Mouse (Mus musculus): ENCODE results near the gene Edc3.
"Not testable (repeated sequence)": the region's sequence is repeated elsewhere in the genome, so short reads cannot be mapped to it uniquely, and the experiment has no call there.

The Edc3 gene

GRCm38 (mm10) chr9:57698466-57699150 is 9.7 kb upstream of the Edc3 start:
- no peak for DNase-seq (ENCODE audit: extremely low read depth, insufficient read length, low spot score)

GRCm38 (mm10) chr9:57706496-57706895 is 1.8 kb upstream of the Edc3 start:
- no peak for DNase-seq (ENCODE audit: extremely low read depth, insufficient read length, low spot score)

- DNase-seq (ENCODE audit: extremely low read depth, insufficient read length, low spot score): peak; percentile 81
Observed at GRCm38 (mm10) chr9:57708720-57709274, 457 bp downstream of the Edc3 start.

- DNase-seq (ENCODE audit: extremely low read depth, insufficient read length, low spot score): not testable (repeated sequence)
Observed at GRCm38 (mm10) chr9:57710214-57710613, 1.9 kb downstream of the Edc3 start.

- no peak for DNase-seq (ENCODE audit: extremely low read depth, insufficient read length, low spot score)
Observed at GRCm38 (mm10) chr9:57712194-57712593, 3.9 kb downstream of the Edc3 start.

- no peak for DNase-seq (ENCODE audit: extremely low read depth, insufficient read length, low spot score)
Observed at GRCm38 (mm10) chr9:57718408-57718807, 10.1 kb downstream of the Edc3 start.

GRCm38 (mm10) chr9:57720736-57721135 is 12.4 kb downstream of the Edc3 start:
- no peak for DNase-seq (ENCODE audit: extremely low read depth, insufficient read length, low spot score)

GRCm38 (mm10) chr9:57722371-57722770 is 14.0 kb downstream of the Edc3 start:
- DNase-seq (ENCODE audit: extremely low read depth, insufficient read length, low spot score): no peak

- no peak for DNase-seq (ENCODE audit: extremely low read depth, insufficient read length, low spot score)
Observed at GRCm38 (mm10) chr9:57723315-57723715, 15.0 kb downstream of the Edc3 start.

GRCm38 (mm10) chr9:57723796-57724195 is 15.5 kb downstream of the Edc3 start:
- DNase-seq (ENCODE audit: extremely low read depth, insufficient read length, low spot score): no peak

GRCm38 (mm10) chr9:57724701-57725100 is 16.4 kb downstream of the Edc3 start:
- no peak for DNase-seq (ENCODE audit: extremely low read depth, insufficient read length, low spot score)

GRCm38 (mm10) chr9:57728312-57728711 is 20.0 kb downstream of the Edc3 start:
- no peak for DNase-seq (ENCODE audit: extremely low read depth, insufficient read length, low spot score)

- DNase-seq (ENCODE audit: extremely low read depth, insufficient read length, low spot score): no peak
Observed at GRCm38 (mm10) chr9:57733606-57734005, 25.3 kb downstream of the Edc3 start.

- DNase-seq (ENCODE audit: extremely low read depth, insufficient read length, low spot score): no peak
Observed at GRCm38 (mm10) chr9:57739863-57740262, 31.5 kb downstream of the Edc3 start.

GRCm38 (mm10) chr9:57744462-57745091 is 36.2 kb downstream of the Edc3 start:
- DNase-seq (ENCODE audit: extremely low read depth, insufficient read length, low spot score): no peak

- DNase-seq (ENCODE audit: extremely low read depth, insufficient read length, low spot score): no peak
Observed at GRCm38 (mm10) chr9:57747067-57747466, 38.7 kb downstream of the Edc3 start.

- DNase-seq (ENCODE audit: extremely low read depth, insufficient read length, low spot score): no peak
Observed at GRCm38 (mm10) chr9:57748137-57748536, 39.8 kb downstream of the Edc3 start.

GRCm38 (mm10) chr9:57748831-57749230 is 40.5 kb downstream of the Edc3 start:
- no peak for DNase-seq (ENCODE audit: extremely low read depth, insufficient read length, low spot score)

GRCm38 (mm10) chr9:57750901-57751300 is 42.6 kb downstream of the Edc3 start:
- no peak for DNase-seq (ENCODE audit: extremely low read depth, insufficient read length, low spot score)

GRCm38 (mm10) chr9:57757578-57757977 is 49.2 kb downstream of the Edc3 start:
- DNase-seq (ENCODE audit: extremely low read depth, insufficient read length, low spot score): no peak

GRCm38 (mm10) chr9:57758528-57758927 is 50.2 kb downstream of the Edc3 start:
- no peak for DNase-seq (ENCODE audit: extremely low read depth, insufficient read length, low spot score)

- DNase-seq (ENCODE audit: extremely low read depth, insufficient read length, low spot score): peak; percentile 69
Observed at GRCm38 (mm10) chr9:57759289-57759688, 50.9 kb downstream of the Edc3 start.
